Mouse (Mus musculus): ENCODE results near the gene Hp1bp3.

Hp1bp3 gene

DNA sequence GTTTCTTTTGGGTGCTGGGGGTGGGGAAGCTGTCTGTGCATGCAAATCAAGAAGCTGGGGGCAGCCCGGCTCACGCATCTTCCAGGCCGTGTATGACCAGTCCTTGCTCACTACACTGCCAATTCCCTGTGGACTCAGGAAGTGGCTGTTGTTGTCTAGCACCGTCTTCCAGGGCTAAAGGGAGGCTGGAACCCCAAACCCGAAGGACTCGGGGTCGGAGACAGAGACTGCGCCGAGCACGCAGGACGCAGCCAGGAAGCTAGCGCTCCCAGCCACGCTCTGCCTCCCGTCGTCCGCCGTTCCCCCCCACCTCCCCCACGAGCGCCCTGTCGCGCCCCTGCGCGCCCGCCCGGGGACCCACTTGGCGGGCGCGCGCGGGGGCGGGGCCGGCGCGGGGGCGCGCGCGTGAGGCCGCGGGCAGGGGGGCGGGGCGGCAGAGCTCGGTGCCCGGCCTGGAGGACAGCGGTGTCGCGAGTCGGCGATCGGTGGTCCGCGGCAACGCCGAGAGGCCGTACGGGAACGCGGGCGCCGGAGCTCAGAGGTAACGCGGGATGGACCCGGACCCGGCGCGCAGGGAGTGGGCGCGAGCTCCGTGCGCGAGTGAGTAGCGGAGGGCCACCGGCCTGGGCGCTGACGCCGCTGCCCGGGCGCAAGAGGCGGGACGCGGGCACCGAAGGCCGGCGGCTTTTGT, at the start of gene Hp1bp3:
Hp1bp3 (plus strand) TSS at position 97 of the 691 bp plus-strand sequence.
- peak; percentile 79 for DNase-seq

DNA sequence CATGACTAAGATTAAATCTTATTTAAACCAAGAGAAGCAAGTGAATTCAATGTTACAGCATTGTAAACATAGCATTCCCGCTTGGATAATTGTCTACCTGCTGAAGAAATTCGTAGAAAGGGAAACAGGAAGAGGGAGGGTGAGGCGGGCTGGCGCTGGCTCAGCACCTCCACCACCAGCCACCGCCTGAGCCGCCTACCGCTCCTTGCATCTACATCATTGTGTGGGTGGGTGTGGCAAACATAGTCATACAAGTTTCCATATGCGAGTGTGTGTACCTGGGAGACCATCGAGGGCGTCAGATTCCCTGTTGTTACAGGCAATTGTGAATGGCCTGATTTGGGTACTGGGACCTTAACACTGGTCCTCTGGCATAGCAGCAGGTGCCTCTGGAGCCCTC, 49.6 kb upstream of the Hp1bp3 start:
- no peak for DNase-seq

DNA sequence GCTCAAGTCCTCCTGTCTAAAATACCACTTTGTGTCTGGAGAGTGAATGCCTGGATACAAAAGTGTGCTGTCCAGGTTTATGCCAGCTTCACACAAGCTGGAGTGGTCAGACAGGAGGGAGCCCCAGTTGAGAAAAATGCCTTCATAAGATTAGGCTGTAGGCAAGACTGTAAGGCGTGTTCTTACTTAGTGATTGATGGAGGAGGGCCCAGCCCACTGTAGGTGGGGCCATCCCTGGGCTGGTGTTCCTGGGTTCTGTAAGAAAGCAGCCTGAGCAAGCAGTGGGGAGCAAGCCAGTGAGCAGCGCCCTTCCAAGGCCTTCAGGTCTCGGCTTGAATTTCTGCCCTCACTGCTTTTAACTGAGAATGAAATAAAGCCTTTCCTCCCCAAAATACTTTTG, 47.9 kb upstream of the Hp1bp3 start:
- no peak for DNase-seq

DNA sequence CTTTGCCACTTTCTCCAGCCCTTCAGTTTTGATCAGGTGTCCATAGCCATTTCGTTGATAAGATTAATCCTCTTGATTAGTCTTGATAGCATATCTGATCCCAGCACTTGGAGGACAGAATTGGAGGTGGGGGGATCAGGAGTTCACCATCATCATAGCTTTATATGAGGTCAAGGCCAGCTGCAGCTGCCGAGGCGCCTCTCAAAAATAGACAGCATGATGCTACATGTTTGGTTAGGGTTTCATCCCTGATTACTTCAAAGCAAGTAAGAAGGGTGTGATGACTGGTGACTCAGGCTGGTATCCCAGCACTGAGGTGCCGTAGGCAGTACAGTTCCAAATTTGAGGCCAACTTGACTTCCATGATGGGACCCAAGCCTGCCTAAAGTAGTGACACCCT, 46.7 kb upstream of the Hp1bp3 start:
- no peak for DNase-seq

DNA sequence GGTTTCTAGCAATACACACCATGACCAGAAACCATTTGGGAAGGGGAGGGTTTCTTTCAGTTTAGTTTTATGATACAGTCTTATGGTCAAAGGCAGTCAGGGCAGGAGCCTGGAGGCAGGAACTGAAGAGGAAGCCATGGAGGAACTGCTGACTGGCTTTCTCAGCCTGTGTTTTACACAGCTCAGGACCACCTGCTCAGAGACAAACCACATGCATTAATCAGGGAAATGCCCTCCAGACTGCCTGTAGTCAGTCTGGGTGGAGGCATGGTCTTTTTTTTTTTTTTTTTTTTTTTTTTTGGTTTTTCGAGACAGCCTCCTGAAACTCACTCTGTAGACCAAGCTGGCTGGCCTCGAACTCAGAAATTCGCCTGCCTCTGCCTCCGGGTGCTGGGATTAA, 43.4 kb upstream of the Hp1bp3 start:
- DNase-seq, result no peak

DNA sequence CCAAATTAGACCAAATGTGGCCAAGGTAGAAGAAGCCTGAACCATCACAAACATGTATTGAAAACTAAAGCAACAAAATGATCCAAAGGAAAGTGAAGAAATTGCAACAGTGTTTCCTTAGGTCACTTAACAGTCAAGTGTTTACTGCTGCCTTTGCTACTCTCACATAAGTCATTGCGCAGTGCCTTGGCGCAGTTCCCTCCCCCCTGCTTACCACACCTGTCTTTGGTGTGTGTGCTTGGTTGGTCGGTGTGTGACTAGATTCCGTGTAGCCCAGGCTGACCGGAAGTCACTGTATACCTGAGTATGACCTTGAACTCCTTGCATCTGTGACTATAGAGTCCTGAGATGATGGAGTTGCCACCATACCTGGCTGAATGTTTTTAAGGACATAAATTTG, 36.7 kb upstream of the Hp1bp3 start:
- no peak for DNase-seq

DNA sequence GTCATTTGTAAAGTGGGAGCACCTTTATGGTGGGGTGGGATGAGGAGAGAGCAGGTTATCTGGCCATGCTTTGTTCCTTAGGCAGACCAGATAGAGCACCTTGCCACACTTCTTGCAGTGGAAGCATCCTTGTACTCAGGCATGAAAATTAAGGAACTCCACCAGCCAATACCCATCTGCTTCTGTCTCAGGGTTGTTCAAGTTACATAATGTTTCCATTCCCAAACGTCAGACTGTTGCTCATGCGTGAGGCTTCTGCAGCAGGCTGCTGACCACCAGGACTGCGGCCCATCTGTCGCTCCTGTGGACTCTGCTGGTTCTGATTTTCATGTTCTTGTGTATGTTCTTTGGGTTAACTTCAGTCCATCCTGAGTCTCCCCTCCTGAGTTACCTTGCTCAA, 35.4 kb upstream of the Hp1bp3 start:
- no peak for DNase-seq

DNA sequence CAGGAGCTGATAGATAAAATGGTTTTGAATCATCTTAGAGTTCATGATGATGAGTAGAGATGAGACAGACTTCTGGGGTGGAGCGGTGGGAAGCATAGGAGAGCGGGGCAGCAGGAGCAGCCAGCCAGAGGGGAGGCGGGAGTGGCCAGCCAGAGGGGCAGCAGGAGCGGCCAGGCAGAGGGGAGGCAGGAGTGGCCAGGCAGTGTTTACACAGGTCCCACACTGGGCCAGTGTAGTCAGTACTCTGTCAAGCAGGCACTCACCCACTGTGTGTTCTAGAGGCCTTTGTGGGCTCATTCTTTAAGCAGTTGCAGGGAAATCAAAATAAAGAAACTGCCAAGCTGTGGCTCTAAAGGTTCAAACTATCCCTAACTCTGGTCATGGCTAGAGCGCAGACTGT, 32.0 kb upstream of the Hp1bp3 start:
- DNase-seq, result no peak

DNA sequence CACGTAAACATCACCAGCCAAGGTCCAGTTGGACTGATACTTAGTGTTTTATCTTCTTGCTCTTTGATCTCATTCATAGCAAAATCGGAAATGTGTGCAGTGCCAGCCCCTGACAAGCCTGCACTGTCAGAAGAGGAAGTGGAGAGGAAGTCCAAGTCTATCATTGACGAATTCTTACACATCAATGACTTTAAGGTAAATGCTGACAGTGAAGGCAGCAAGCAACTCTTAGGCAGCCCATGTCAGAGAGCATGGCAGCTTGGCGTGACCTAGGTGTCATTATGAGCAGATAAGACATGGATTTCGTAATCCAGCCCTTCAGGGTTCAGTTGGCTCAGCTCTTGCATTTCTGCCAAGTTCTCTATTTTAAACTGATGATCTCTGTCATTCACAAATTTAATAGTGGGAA, 31.5 kb upstream of the Hp1bp3 start:
- no peak for DNase-seq

DNA sequence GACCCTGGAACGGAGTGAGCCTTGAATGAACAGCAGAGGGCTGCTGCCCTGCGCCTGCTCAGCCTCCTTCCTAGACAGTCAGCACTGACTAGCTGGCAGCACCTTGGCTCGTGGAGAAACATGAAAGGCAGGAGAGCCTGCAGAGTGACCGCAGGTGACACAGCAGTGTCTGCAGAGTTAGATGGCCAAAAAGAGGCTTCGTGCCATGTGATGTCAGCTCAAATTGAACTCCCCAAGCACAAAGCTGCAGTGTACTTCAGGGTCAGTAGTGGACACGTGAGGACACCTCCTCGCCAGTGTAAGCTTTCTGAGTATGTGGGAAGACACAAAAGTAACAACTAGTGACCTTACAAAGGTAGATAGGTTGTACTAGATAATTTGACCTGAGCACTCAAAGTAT, 30.1 kb upstream of the Hp1bp3 start:
- no peak for DNase-seq

DNA sequence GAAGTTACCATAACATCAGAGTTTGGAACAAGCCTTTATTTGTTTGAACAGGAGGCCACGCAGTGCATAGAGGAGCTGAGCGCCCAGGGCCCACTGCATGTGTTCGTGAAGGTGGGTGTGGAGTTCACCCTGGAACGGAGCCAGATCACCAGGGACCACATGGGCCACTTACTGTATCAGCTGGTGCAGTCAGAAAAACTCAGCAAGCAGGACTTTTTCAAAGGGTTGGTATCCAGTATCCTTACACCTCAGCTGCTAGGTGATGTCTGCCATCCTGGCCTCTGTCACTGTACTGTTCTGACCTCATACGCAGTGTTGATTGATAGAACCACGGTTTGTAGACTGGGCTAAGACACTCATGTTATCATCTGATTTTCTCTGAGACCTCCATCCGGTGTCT, 28.1 kb upstream of the Hp1bp3 start:
- DNase-seq, result no peak

DNA sequence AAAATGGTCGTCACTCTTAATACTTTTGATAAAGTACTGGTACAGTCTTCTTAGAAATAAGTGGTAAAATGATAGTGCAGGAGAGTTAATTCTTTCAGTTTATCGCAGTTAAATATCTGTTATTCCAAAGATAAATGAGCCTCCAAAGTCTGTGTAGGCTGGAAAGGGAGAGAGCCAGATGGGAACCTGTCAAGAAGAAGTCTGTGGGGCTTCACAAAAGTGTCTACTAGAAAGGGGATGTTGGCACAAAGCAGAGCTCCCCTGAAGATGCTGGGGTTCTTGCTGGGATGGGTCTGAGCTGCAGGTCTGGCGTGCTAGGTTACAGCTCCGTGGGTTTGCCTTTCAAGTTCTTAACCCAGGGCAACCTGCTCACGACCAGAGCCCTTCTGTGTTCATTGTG, 23.5 kb upstream of the Hp1bp3 start:
- no peak for DNase-seq

DNA sequence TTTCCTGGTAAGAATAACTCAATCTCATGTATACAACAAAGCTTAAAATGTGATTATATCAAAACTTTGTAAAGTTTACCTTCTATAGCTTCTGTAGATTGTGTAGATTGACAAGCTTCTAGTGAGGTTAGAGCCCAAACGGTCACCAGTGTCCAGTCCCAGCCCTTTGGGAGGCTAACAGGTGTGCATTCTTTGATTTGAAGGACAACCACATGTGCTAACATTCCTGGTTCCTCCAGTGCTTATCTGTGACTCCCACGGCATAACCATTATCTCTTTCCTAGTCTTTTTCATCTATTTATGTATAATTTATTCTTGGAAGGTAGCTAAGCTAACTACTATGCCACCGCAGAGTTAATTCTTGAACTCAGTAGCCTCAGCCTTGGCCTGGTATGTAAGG, 15.3 kb upstream of the Hp1bp3 start:
- DNase-seq, result no peak

DNA sequence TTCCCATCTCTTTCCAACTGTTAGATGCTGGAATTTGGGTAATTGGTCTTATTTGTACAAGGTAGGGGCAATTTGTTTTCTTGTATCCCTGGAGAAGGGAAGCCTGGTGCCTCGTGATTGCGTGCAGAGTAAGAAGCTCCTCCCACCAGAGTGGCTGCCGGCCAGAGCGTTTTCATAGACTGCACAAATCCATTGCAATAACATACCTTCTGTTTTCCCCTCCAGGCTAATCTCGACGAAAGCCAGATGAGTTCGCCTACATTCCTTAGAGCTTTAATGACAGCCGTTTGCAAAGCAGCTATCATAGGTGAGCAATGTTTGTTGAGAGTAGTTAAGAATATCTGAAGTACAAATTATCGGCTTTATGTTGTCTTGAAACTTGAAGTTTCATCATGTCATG, 14.4 kb upstream of the Hp1bp3 start:
- no peak for DNase-seq

DNA sequence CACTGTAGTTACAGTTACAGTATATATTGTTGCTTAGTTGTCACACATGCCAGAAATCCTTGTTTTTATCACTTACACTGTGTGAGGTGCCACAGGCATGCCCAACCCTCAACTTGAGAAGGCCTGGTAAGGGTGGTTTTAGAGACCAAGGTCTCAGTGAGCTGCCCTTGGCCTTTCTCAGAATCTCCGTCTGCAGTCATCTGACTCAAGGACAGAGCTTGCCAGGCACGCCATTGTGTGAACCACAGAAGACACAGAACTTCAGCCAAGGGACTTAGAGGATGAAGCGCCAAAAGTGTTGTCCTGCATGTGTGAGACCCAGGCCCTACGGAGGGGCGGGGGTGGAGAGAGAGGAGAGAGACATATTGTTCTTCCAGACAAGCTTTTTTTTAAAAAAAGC, 6.0 kb upstream of the Hp1bp3 start:
- no peak for DNase-seq

DNA sequence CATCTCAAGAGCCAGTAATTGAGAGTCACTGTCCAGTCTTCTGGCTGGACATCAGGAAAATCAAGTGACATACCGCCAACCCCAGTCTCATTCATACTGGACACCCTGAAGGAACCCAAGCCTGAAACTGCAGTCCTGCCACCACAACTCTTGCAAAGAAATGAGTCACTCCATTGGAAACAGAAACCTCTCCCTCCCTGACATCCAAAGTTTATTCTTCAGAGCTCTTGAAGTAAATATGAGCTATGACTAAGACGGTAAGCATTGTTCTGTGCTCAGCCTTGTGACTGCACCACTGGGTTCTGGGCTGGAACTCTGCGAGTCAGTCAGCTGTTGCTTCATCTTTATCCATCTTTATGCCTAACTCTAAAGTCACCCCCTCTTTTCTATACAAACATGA, 2.2 kb upstream of the Hp1bp3 start:
- no peak for DNase-seq

DNA sequence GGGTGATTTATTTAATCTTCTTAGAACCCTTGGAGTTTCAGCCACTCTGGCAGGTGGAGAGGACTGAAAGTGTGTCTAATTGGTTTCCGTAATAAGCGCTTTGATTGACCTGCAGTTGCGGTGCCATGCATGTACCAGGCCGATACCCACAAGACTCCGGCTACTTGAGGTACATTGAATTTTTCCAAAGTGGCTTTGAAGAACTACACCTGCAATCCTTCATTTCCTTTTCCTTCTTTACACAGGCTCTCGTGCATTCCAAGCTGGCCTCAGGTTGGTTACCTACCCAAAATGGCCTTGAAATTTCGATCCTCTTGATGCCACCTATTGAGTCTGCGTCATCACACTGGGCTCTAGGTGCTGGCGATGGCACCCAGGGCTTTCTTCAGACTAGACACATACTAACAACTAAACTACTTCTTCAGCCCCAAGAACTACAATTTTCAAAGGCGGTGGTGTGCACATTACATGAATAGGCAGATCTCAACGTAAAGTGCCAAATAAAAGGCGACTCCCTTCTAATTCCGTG, 361 bp upstream of the Hp1bp3 start:
- DNase-seq, result peak; percentile 12

DNA sequence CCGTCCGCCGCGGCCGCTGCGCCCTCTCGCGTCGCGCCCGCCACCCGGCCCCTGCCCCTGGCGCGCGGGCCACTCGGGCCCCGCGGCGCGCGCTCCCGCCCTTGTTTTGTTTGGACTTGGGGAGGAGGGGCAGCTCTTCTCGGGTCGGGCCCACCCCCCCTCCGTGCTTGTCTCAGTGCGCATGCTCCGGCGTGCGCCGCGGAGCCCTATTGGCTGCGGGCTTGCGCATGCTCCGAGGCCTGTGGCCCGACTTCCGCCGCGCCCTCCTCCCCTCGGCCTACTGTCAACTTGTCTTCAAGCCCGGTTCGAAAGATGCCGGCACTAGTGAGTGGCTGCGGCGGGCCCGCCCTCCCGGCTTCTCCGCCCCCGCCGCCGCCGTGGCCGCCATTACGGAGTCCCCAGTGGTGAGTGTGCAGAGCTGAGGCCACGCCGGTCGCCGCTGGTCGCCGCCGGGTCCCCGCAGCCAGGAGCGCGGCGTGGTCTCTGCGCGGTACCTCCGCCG, 846 bp downstream of the Hp1bp3 start:
- peak; percentile 99 for DNase-seq

DNA sequence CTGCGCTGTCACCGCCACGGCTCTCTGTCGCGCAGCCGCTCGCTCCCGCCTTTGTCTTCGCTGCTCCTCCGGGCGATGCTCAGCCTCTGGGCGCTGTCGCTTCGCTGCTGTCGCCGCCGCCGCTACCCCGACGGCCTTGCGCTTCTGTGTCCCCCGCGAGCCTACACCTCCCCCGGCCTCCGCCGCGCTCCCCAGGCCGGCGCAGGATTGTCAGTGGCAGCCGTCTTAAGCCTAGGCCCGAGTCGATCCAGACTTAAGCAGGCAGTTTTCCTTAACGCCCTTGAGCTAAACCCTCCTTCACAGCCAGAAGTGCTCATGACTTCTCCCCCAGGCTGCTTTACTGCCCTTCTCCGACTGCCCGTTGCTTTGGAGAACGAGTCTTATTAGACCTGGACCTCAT, 1.3 kb downstream of the Hp1bp3 start:
- peak; percentile 30 for DNase-seq

DNA sequence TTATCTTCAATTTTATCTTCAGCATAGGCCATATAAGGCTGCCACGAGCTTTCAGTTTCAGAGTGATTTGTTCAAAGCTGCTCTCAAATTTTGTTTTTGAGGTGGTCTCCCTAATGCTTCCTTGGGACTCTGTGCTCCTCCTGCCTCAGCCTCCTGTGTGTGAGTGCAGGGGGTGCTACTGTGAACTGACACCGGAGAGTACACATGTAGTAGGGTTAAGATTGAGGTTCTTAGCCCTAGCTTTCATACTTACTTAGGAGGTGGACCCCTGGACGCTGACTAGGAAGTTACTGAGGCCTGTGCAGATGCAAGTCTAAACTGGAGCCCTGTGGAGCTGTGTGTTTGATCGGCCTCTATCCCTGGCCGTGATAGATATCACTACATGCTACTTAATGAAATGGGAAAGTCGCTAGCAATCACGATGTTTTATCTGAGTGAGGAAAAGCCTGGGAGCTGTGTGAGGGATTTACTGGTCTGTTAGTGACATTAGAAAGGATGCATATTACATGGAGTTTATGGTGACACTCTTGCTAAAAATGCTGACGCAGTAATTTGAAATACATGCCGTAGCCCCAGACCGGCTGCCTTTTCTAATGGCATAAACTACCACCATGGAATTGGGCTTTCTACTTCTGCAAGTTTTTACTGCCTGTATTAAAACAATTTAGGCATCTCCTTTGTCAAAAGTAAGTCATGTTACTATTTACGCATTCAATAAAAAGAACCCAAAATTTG, 2.0 kb downstream of the Hp1bp3 start:
- DNase-seq, result no peak

DNA sequence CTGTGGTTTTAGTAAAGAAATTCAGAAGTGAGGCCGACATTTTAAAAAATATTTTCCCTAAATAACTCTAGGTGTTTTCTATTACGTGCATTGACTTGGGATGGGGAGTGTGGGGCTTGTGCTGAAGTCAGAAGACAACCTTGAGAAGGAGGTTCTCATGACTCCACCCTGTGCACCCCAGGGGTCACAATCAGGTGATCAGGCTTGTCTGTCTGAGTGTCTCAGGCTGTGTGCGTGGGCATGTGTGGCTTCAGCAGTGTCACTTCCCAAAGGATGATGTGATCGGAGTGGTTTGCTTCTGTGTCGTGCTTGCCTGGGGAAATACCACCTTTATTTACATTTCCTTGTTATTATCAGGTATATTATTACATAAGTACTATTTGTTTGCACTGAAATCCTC, 3.2 kb downstream of the Hp1bp3 start:
- DNase-seq, result no peak

DNA sequence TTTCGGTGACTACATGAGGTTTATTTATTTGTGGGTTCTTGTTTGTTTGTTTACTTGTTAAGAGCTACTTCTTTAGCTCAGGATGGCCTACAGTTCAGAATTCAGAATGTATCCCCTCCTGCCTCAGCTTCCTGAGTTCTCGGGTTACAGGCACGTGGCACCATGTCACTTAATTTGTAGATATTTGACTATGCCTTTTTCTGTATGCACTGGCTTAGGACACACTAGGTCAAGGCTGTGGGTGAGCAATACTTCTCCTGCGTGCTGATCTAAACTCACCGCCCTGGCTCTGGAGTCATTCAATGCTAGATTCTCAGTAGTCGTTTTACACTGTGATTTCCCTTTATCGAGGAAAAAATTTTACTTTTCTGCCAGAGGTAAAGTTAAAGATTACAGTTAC, 4.7 kb downstream of the Hp1bp3 start:
- no peak for DNase-seq

DNA sequence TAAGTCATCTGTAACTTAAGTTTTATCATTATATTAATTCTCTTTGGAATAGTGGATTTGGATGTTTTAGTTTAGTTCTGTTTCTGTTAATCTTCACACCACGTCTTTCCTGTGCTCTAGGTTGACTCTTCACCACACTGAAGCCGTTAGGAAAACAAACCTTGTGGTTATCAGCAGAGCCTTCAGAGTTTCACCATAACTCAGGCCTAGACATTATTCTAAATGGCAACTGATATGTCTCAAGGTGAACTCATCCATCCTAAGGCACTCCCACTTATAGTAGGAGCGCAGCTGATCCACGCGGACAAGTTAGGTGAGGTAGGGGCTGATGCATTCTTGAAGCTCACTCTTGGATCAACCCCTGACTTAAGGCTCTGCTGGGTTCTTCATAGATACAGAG, 5.3 kb downstream of the Hp1bp3 start:
- DNase-seq, result no peak

DNA sequence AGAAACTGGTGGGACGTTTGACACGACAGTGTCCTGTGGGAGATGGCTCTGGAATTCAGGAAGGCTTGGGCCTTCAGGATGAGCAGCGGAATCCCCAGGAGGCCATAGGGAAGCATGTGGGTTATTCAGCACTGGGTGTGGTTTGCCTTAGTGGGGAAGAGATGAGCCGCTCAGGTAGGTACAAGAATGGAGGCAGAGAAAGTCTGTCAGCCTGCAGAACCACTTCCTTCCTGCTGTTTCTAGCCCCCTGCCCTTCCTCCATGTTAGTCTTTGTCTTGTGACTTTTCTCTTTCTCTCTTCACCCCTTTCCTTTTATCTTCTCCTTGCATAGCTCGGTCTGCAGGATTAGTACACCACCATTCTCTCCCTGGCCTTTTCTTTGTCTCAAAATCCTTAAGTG, 6.3 kb downstream of the Hp1bp3 start:
- no peak for DNase-seq

DNA sequence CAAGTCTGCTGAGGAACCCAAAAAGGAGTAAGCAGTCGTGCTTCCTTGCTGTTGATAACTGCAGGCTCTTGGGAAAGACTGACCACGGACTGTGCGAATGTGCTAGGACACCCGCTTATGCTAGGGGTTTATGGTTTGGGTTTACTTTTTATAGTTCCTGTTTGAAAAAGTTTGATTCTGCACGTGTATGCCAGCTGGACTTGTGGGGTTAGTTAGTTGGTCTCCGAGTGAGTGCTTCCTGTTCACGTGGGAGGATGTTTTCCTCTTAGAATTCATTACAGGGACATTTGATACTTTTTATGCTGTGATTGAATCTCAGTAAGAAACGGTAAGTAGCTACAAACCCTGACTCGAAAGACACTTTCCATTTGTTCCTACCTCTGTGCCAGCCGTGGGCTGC, 7.5 kb downstream of the Hp1bp3 start:
- no peak for DNase-seq
